Mouse (Mus musculus): ENCODE results near the gene 4933427D14Rik. TPM values are rescaled to one million over a fixed set of nuclear protein-coding genes. Genes with fewer than 3 reads are reported as not detected.

Gene 4933427D14Rik
- total RNA-seq, 2 experiments from 2014 or later, result 0.77 to 1.2 TPM

DNA sequence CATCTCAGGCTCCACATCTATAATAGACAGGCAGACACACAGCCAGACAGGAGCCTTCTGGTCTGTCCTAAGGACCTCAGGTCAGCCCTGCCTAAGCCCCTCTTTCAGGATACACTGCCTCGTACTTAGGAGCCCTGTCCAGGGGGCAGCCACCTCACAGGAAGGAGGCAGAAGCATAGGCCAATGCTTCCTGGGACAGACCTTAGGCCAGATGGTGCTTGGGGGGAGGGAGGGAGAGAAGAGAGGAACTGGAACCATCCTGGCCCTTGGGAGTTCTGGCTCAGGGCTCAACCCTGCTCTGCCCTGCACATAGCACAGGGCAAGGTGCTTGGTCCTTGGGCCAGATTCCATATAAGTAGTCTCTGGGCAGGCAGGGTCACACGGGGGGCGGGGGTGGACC lies 81.5 kb downstream of the 4933427D14Rik start:
- intact Hi-C loops (cut with DNase I), result loop anchor here (5.0 kb wide), 1 partner anchor 48 kb away; no protein-coding TSS in a partner anchor
- no peak for DNase-seq

DNA sequence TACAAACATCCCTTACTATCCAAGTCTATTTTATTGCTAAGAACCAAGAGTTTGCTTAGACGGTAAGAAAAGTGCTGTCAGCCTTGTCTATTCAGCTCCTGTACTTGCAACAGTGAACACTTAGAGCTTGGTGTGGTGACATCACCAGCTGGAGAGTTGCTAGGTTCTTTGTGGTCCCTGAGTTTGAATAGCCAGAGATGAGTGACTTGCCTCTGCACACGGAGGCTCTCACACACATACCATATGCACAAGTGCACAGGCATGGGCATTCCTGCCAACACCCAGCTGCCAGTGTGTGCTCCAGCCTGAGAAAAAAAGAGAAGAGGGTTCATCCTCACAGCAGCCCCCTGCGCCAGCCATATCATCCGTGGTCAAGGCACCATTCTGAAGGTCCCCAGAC lies 83.7 kb downstream of the 4933427D14Rik start:
- no peak for DNase-seq
- intact Hi-C loops (cut with DNase I), result no loop called here

DNA sequence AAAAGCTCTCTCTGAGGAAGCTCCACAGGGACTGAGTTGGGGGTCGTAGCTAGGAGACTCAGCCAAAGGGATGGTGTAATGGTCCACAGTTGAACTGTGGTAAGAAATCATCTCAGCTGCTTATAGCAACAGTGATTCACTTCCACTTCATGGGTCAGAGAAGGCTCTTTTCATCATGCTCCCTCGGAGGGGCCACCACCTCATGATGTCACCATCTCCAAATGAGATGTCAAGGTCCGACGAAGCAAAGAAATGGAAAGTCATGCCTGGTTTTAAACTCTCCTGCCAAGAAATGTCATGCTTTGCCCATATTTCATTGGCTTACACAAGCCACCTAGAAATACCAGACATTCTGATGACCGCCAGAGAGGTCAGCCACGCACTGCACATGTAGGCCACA lies 86.9 kb downstream of the 4933427D14Rik start:
- intact Hi-C loops (cut with DNase I), result no loop called here
- no peak for DNase-seq

DNA sequence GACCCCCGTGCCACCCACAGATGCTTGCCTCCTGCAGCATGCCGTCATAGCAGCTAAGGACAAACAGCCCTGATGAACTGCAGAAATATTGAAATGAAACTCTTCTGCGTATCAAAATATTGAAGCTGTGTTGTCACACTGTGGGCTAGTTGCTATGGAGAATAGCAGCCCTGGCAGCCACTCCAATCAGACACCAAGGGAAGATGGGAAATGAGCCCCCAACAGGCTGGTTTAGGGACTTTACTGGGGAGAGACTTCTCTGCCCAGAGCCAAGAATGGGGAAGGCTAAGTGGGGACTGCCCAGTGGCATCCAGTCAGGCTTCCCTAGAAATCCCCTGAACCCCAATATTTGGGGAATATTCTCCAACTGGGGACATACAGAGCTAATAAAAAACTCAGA lies 88.6 kb downstream of the 4933427D14Rik start:
- no peak for DNase-seq

DNA sequence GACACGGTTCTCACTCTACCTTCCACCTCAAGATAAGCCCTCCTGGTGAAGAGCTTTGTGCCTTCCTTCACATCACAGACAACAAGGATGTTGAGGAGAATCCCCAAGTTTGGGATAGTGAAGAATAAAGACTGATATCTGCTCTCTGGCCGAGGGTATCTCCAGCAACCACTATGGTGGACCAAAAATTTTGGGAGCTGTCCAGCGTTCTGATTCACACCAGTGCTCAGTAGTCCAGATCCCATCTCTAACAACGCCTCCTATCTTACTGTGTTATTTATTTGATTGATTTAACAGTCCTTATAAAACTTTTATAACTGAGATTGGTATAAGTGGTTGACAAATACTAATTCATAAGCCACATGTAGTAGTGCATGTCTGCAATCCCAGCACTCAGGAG lies 94.0 kb downstream of the 4933427D14Rik start:
- DNase-seq, result no peak
- intact Hi-C loops (cut with DNase I), result no loop called here

More for the DNA sequence above, 88.6 kb downstream of the 4933427D14Rik start:
- intact Hi-C loops (cut with DNase I), result no loop called here

DNA sequence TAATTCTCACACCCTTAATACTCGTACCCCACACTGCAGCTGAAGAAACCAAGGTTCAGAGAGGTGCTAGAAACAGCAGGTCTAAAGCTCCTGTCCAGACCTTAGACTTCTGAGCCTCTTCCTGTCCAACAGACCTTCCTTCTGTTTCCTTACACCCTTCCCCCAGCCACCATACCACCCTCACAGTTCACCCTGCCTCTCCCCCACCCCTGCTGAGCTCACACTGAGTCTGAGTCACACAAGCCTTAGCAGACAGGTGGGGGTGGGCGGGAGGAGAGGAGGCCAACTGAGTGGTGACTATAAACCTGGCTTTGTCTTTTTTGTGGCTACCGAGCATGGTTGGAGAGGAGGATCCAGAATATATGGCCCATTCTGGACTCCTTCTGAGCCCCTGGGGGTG lies 96.5 kb downstream of the 4933427D14Rik start:
- DNase-seq, result no peak
- intact Hi-C loops (cut with DNase I), result no loop called here

DNA sequence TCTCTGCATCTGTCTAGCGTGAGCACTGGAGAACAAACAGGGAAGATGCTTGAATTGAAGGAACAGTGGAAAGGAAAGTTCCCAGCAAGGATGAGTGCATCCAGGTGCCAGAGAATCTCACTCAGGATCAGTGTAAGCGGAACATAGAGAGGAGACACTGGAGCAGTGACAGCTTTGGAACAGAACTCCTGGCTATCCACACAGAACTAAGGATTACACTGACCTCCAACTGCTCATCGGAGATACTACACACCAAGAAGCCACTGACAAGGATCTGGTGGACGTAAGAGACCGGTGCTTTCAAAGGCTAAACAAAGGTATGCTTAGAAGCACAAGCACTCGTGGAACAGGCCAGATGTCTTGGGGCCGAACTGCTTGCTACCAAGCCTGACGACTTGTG lies 103.0 kb downstream of the 4933427D14Rik start:
- no peak for DNase-seq
- intact Hi-C loops (cut with DNase I), result no loop called here

Other genes with a start within 250 kb of the 4933427D14Rik start
- gene Aipl1, start 169.9 kb downstream of the 4933427D14Rik start, total RNA-seq (2021), result not detected
- under 1 TPM; 0.62 to 0.71 TPM for gene Pimreg, start 165.4 kb downstream of the 4933427D14Rik start, total RNA-seq (2021)
- gene Pitpnm3, start 71.7 kb downstream of the 4933427D14Rik start, total RNA-seq (2021), result 1 to 10 TPM; 1.1 to 1.9 TPM
- under 1 TPM; 0.07 to 0.23 TPM for gene Gm43951, start 619 bp downstream of the 4933427D14Rik start, total RNA-seq (2021)
- 10 to 100 TPM; 27.6 to 28.5 TPM for gene Txndc17, start 88 bp upstream of the 4933427D14Rik start, total RNA-seq (2021)
- 1 to 10 TPM; 4.4 to 7.2 TPM for gene Med31, start 8.1 kb upstream of the 4933427D14Rik start, total RNA-seq (2021)
- not detected for gene Slc13a5, start 59.8 kb upstream of the 4933427D14Rik start, total RNA-seq (2021)
- gene Xaf1, start 94.2 kb upstream of the 4933427D14Rik start, total RNA-seq (2021), result 1 to 10 TPM; 3.5 to 6.9 TPM
- gene Fbxo39, start 107.0 kb upstream of the 4933427D14Rik start, total RNA-seq (2021), result not detected
- 1 to 10 TPM in 1 of 2 experiments, under 1 TPM in 1; 0.92 to 1.1 TPM for gene Tekt1, start 155.0 kb upstream of the 4933427D14Rik start, total RNA-seq (2021)
- 100 to 1,000 TPM; 206 to 299 TPM for gene Smtnl2, start 204.3 kb upstream of the 4933427D14Rik start, total RNA-seq (2021)
- gene Ggt6, start 228.1 kb upstream of the 4933427D14Rik start, total RNA-seq (2021), result 1 to 10 TPM in 1 of 2 experiments, under 1 TPM in 1; 0.28 to 1.0 TPM
- gene Mybbp1a, start 233.9 kb upstream of the 4933427D14Rik start, total RNA-seq (2021), result 10 to 100 TPM; 48.6 to 58.9 TPM